Mouse (Mus musculus) brain, embryonic 14.5 days (tissue): Measurements from ENCODE around the gene Sorcs2.

Source experiments
- CTCF ChIP-seq: fragments of 200-500 bp; IDR thresholded peaks from 2 replicates; pipeline ENCODE4 v1.5.1; 2012; ENCODE audit warnings: inconsistent platforms, mild to moderate bottlenecking, moderate library complexity, borderline replicate concordance; ENCODE audit not compliant: insufficient read depth, insufficient read length; ENCODE audit errors: extremely low read depth
- POLR2A ChIP-seq: fragments of 200-500 bp; IDR thresholded peaks from 2 replicates; pipeline ENCODE4 v1.6.1; 2012; ENCODE audit warnings: mild to moderate bottlenecking, inconsistent platforms, borderline replicate concordance; ENCODE audit not compliant: poor library complexity, insufficient read depth, insufficient read length, severe bottlenecking; ENCODE audit errors: extremely low read depth

- no peak for TF ChIP-seq CTCF
- no peak for TF ChIP-seq POLR2A
Measured at GRCm38 (mm10) chr5:36336252-36336651, 61.7 kb downstream of the Sorcs2 start.
